Comparison of ENCODE assay signal across 23 mouse cellular contexts in genomic region chr17:81169118-81169517, GRCm38 (mm10).
DNase-seq lines count a peak whose midpoint lies in the region; ATAC-seq lines count a peak whose summit lies in the region.
"Had no signal": no experiment of that assay in that cellular context is flagged by ENCODE, and none has a peak within 500 bp of the region (broad histone marks: within the 10 kb centered on the region; RNA-seq: fewer than 3 reads in every experiment).

No protein-coding gene starts in this region.

- peak; percentile 40 to 43 for DNase-seq in cerebellum, postnatal 10 days
- DNase-seq in cerebellum, postnatal 36 days: no peak
- DNase-seq in kidney, adult 18-20 months: no peak
- DNase-seq in kidney, postnatal 4 days: peak; percentile 18 to 33
- DNase-seq in kidney, postnatal 14 days: no peak
- DNase-seq in left cerebral cortex, postnatal 25 days (ENCODE audit: low spot score in 2 of 2): no peak
- DNase-seq: adrenal gland, adult 8-10 months; adrenal gland, postnatal 25 days; cerebellum, adult 11-12 months; cerebellum, adult 8-10 months; gastrocnemius, adult 2 months; gastrocnemius, postnatal 14 days; heart, adult 11 months had no signal

- intact Hi-C loops in left cerebral cortex, postnatal 25 days (cut with DNase I): no loop called here

- H3K9ac ChIP-seq in kidney, embryonic 15.5 days: no peak overlapping the region
- no peak overlapping the region for H3K9ac ChIP-seq in limb, embryonic 15.5 days
- H3K9ac ChIP-seq: embryonic facial prominence, embryonic 12.5 days; embryonic facial prominence, embryonic 15.5 days; forebrain, embryonic 13.5 days; hindbrain, embryonic 12.5 days; hindbrain, embryonic 15.5 days had no signal

- H3K4me2 ChIP-seq in kidney, embryonic 15.5 days: no peak overlapping the region
- H3K4me2 ChIP-seq in limb, embryonic 15.5 days: no peak overlapping the region
- H3K4me2 ChIP-seq: embryonic facial prominence, embryonic 12.5 days; embryonic facial prominence, embryonic 15.5 days; forebrain, embryonic 13.5 days; heart, embryonic 11.5 days; hindbrain, embryonic 12.5 days; hindbrain, embryonic 15.5 days had no signal

- no peaks in the 10 kb centered on the region for H3K4me1 ChIP-seq in kidney, embryonic 15.5 days
- H3K4me1 ChIP-seq in limb, embryonic 15.5 days: no peaks in the 10 kb centered on the region
- H3K4me1 ChIP-seq: embryonic facial prominence, embryonic 12.5 days; embryonic facial prominence, embryonic 15.5 days; forebrain, embryonic 13.5 days; hindbrain, embryonic 12.5 days; hindbrain, embryonic 15.5 days had no signal

- WGBS in kidney, embryonic 15.5 days: 21% methylated on average over 5 of the region's 5 CpGs
- 29% methylated on average over 5 of the region's 5 CpGs for WGBS in limb, embryonic 15.5 days

- H3K4me3 ChIP-seq in kidney, embryonic 15.5 days (replicated peaks): no peak overlapping the region
- no peak overlapping the region for H3K4me3 ChIP-seq in limb, embryonic 15.5 days
- H3K4me3 ChIP-seq: embryonic facial prominence, embryonic 12.5 days; embryonic facial prominence, embryonic 15.5 days; forebrain, embryonic 13.5 days; gastrocnemius, adult 2 months; hindbrain, embryonic 12.5 days; hindbrain, embryonic 15.5 days had no signal

- no peak overlapping the region for H3K27ac ChIP-seq in kidney, embryonic 15.5 days
- H3K27ac ChIP-seq in limb, embryonic 15.5 days: no peak overlapping the region
- H3K27ac ChIP-seq: embryonic facial prominence, embryonic 12.5 days; embryonic facial prominence, embryonic 15.5 days; forebrain, embryonic 13.5 days; gastrocnemius, adult 2 months; hindbrain, embryonic 12.5 days; hindbrain, embryonic 15.5 days had no signal

- no peaks in the 10 kb centered on the region for H3K27me3 ChIP-seq in kidney, embryonic 15.5 days
- no peaks in the 10 kb centered on the region for H3K27me3 ChIP-seq in limb, embryonic 15.5 days
- H3K27me3 ChIP-seq: embryonic facial prominence, embryonic 12.5 days; embryonic facial prominence, embryonic 15.5 days; forebrain, embryonic 13.5 days; hindbrain, embryonic 12.5 days; hindbrain, embryonic 15.5 days had no signal

- no peaks in the 10 kb centered on the region for H3K9me3 ChIP-seq in kidney, embryonic 15.5 days (replicated peaks)
- H3K9me3 ChIP-seq in limb, embryonic 15.5 days: no peaks in the 10 kb centered on the region
- H3K9me3 ChIP-seq: embryonic facial prominence, embryonic 12.5 days; embryonic facial prominence, embryonic 15.5 days; forebrain, embryonic 13.5 days; hindbrain, embryonic 12.5 days; hindbrain, embryonic 15.5 days had no signal

- no peaks in the 10 kb centered on the region for H3K36me3 ChIP-seq in kidney, embryonic 15.5 days
- H3K36me3 ChIP-seq in limb, embryonic 15.5 days: no peaks in the 10 kb centered on the region
- H3K36me3 ChIP-seq: embryonic facial prominence, embryonic 12.5 days; embryonic facial prominence, embryonic 15.5 days; hindbrain, embryonic 12.5 days; hindbrain, embryonic 15.5 days had no signal

- peak; percentile 33; the same call in 1 of the 2 replicates for ATAC-seq in kidney, embryonic 15.5 days (replicated peaks; ENCODE audit: low FRiP score)
- ATAC-seq in limb, embryonic 15.5 days (ENCODE audit: insufficient number of reproducible peaks, low FRiP score, low TSS enrichment, low read depth): peak; percentile 30; the same call in 1 of the 2 replicates
- ATAC-seq: activated CD4-positive, CD25-positive, alpha-beta regulatory T cell, adult 4 months; forebrain, embryonic 13.5 days; forebrain, embryonic 16.5 days had no signal

Comparison
In these comparisons a context has a peak if more than half of its experiments do, and no peak if none do; other contexts are left out.
1. DNase-seq: peak in cerebellum, postnatal 10 days (2 of 2) and kidney, postnatal 4 days (2 of 2); none in cerebellum, postnatal 36 days (0 of 2), kidney, adult 18-20 months (single experiment), kidney, postnatal 14 days (single experiment) and left cerebral cortex, postnatal 25 days (0 of 2).